Mouse (Mus musculus) myocyte (in vitro differentiated cells): ENCODE results near the gene Tnrc6c.

Experiments
- CEBPB ChIP-seq: IDR thresholded peaks from 2 replicates; pipeline ENCODE4 v1.6.1; 2011; ENCODE audit warnings: mild to moderate bottlenecking, moderate library complexity; ENCODE audit not compliant: poor library complexity, insufficient read depth, severe bottlenecking
- E2F4 ChIP-seq: IDR thresholded peaks from one replicate; pipeline ENCODE4 v1.6.1; 2011; ENCODE audit warnings: mild to moderate bottlenecking, control low read depth, moderate library complexity; ENCODE audit not compliant: insufficient read depth
- MAX ChIP-seq: IDR thresholded peaks from one replicate; pipeline ENCODE4 v1.6.1; 2011; ENCODE audit warnings: low read depth, mild to moderate bottlenecking, control low read depth
- MYOD1 ChIP-seq, 3 experiments: IDR thresholded peaks; one replicate each; pipeline ENCODE4 v1.6.1; 2011; ENCODE audit warnings: control low read depth in 2 of 3, low read depth in 2 of 3, mild to moderate bottlenecking in 2 of 3, moderate library complexity in 1 of 3; ENCODE audit not compliant: insufficient read length in 2 of 3, control insufficient read depth in 1 of 3
- MYOG ChIP-seq, 3 experiments: IDR thresholded peaks; one replicate each; pipeline ENCODE4 v1.6.1; 2011; ENCODE audit warnings: control low read depth in 2 of 3, low read depth in 2 of 3, mild to moderate bottlenecking in 2 of 3; ENCODE audit not compliant: insufficient read length in 2 of 3, control insufficient read depth in 1 of 3, insufficient read depth in 1 of 3
- POLR2A ChIP-seq: IDR thresholded peaks from one replicate; pipeline ENCODE4 v1.6.1; 2011; ENCODE audit warnings: low read depth, mild to moderate bottlenecking, control low read depth, moderate library complexity; ENCODE audit not compliant: insufficient read length
- REST ChIP-seq: IDR thresholded peaks from one replicate; pipeline ENCODE4 v1.6.1; 2011; ENCODE audit warnings: mild to moderate bottlenecking, control low read depth, moderate library complexity; ENCODE audit not compliant: insufficient read depth, insufficient read length
- SRF ChIP-seq: IDR thresholded peaks from one replicate; pipeline ENCODE4 v1.6.1; 2011; ENCODE audit warnings: low read depth; ENCODE audit not compliant: control insufficient read depth, insufficient read length
- TCF3 ChIP-seq: IDR thresholded peaks from one replicate; pipeline ENCODE4 v1.6.1; 2011; ENCODE audit warnings: low read depth, control low read depth; ENCODE audit not compliant: insufficient read length
- USF1 ChIP-seq: IDR thresholded peaks from one replicate; pipeline ENCODE4 v1.6.1; 2011; ENCODE audit warnings: low read depth, mild to moderate bottlenecking, control low read depth, moderate library complexity

- TF ChIP-seq POLR2A (peak; percentile 81), USF1 (no peak), TCF3 (no peak), E2F4 (no peak), MAX (no peak), SRF (no peak), CEBPB (no peak), REST (no peak), MYOD1 (IDR thresholded peaks at IDR 0.05; ENCODE audit: control insufficient read depth in 1 of 3, insufficient read length in 2 of 3, low read depth in 2 of 3) (no peak), MYOG (IDR thresholded peaks at IDR 0.05; ENCODE audit: control insufficient read depth in 1 of 3, insufficient read depth in 1 of 3, insufficient read length in 2 of 3, low read depth in 2 of 3) (no peak)
Measured at GRCm38 (mm10) chr11:117779434-117780198, 125.5 kb downstream of the Tnrc6c start.
